ENCODE assay signal across 8 mouse cellular contexts in the genomic region with DNA sequence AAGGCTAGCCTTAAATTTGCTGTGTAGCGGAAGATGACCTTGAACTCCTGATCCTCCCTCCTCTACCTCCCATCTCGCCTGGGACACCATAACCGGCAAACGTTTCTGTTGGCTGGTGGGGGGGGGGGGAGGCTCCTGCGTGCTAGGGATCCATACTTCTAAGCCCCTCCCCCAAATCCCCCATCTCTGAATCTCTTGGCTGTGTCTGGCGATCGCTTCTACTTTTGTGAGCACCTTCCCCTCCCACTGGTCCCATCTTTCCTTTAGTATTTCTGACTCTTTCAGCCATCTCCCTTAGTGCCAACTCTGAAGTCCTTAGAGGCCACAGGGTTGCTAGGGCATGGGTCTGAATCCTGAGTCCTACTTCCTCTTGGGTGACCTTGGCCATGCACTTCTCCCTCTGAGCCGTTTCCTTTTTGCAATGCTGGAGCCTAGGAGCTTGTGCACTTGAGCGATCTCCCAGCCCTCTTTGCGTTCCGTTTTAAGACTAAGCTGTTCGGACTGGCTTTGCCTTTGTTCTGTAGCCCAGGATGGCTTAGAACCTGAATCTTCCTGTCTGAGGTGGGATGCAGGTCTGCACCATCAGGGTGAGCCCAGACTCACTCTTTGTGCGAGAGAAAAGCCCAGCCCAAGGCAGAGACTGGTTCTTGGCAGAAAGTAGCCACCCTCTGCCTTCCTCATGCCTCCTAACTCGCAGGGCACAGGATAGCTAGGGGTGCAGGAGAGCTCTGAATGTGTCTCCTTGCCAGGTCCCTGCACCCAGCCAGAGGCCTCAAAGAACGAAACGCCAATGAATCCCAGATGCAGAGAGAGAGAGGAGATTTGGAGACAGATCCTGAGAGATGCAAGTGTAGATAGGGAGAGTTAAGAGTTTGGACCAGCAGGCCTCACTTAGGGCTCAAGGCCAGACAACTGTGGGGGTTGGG. TPM values are rescaled to one million over a fixed set of nuclear protein-coding genes. Genes with fewer than 3 reads are reported as not detected.
DNase-seq lines count a peak whose midpoint lies in the region; ATAC-seq and TF ChIP-seq lines count a peak whose summit lies in the region.

No protein-coding gene starts in this region.

- H3K27ac ChIP-seq in forebrain, embryonic 11.5 days (ENCODE audit: low read depth, low read length), result no peak overlapping the region
- H3K27ac ChIP-seq in forebrain, embryonic 15.5 days (replicated peaks), result no peak overlapping the region
- peak overlapping the region; percentile 33 to 58 for H3K27ac ChIP-seq in heart, embryonic 14.5 days (replicated peaks in 1 of 2; ENCODE audit: control insufficient read depth in 1 of 2, insufficient read depth in 1 of 2, low read depth in 2 of 2, low read length in 2 of 2)
- H3K27ac ChIP-seq in liver, embryonic 13.5 days, result peak overlapping the region; percentile 84
- H3K27ac ChIP-seq in stomach, embryonic 14.5 days (ENCODE audit: low read length), result peak overlapping the region; percentile 91

- no peak for DNase-seq in forebrain, embryonic 11.5 days (ENCODE audit: low spot score)
- no peak for DNase-seq in liver, embryonic 13.5 days
- no peak for DNase-seq in cerebellum, postnatal 14 days
- DNase-seq in cerebellum, postnatal 25 days, result no peak

- WGBS in forebrain, embryonic 11.5 days, result 24% methylated on average over 16 of the region's 16 CpGs
- WGBS in forebrain, embryonic 15.5 days, result 25% methylated on average over 16 of the region's 16 CpGs
- 22% methylated on average over 16 of the region's 16 CpGs for WGBS in heart, embryonic 14.5 days
- WGBS in liver, embryonic 13.5 days (ENCODE audit: insufficient replicate concordance), result 12% methylated on average over 16 of the region's 16 CpGs
- 25% methylated on average over 16 of the region's 16 CpGs for WGBS in stomach, embryonic 14.5 days

- no peak for TF ChIP-seq CTCF in E14TG2a.4 (conservative IDR thresholded peaks at IDR 0.05; ENCODE audit: low read length)

- no peak overlapping the region for H3K4me3 ChIP-seq in forebrain, embryonic 11.5 days (ENCODE audit: low read depth, low read length)
- H3K4me3 ChIP-seq in forebrain, embryonic 15.5 days, result no peak overlapping the region
- peak overlapping the region; percentile 88 for H3K4me3 ChIP-seq in E14TG2a.4 (replicated peaks; ENCODE audit: low read length)
- H3K4me3 ChIP-seq in heart, embryonic 14.5 days (ENCODE audit: control insufficient read depth in 1 of 2, insufficient read depth in 1 of 2, low read depth in 1 of 2, low read length in 2 of 2), result no peak overlapping the region
- H3K4me3 ChIP-seq in liver, embryonic 13.5 days (replicated peaks), result peak overlapping the region; percentile 59; the same call in 1 of the 2 replicates
- no peak overlapping the region for H3K4me3 ChIP-seq in stomach, embryonic 14.5 days (ENCODE audit: low read depth, low read length)

- no peaks in the 10 kb centered on the region for H3K36me3 ChIP-seq in forebrain, embryonic 11.5 days (ENCODE audit: control insufficient read depth, insufficient read depth, low read length)
- H3K36me3 ChIP-seq in forebrain, embryonic 15.5 days, result no peaks in the 10 kb centered on the region
- H3K36me3 ChIP-seq in E14TG2a.4 (ENCODE audit: insufficient read depth, low read length), result peaks cover 22% of the 10 kb centered on the region
- no peaks in the 10 kb centered on the region for H3K36me3 ChIP-seq in heart, embryonic 14.5 days (ENCODE audit: control insufficient read depth, insufficient read depth, low read length)
- H3K36me3 ChIP-seq in liver, embryonic 13.5 days, result peaks cover 6% of the 10 kb centered on the region; the same call in 1 of the 2 replicates
- no peaks in the 10 kb centered on the region for H3K36me3 ChIP-seq in stomach, embryonic 14.5 days (ENCODE audit: control insufficient read depth, insufficient read depth, low read length)

- ATAC-seq in forebrain, embryonic 11.5 days (replicated peaks; ENCODE audit: low FRiP score), result no peak
- ATAC-seq in forebrain, embryonic 15.5 days (replicated peaks), result no peak
- ATAC-seq in heart, embryonic 14.5 days (ENCODE audit: insufficient number of reproducible peaks, insufficient read depth, low FRiP score, low read depth), result no peak
- peak; percentile 29 for ATAC-seq in liver, embryonic 13.5 days (ENCODE audit: low read depth)
- peak; percentile 28; the same call in 1 of the 2 replicates for ATAC-seq in stomach, embryonic 14.5 days (ENCODE audit: insufficient number of reproducible peaks, insufficient read depth, low FRiP score, low read depth)

- H3K9ac ChIP-seq in forebrain, embryonic 11.5 days (ENCODE audit: low read length), result no peak overlapping the region; the same call in 1 of the 2 replicates
- no peak overlapping the region for H3K9ac ChIP-seq in forebrain, embryonic 15.5 days (replicated peaks)
- no peak overlapping the region for H3K9ac ChIP-seq in heart, embryonic 14.5 days (ENCODE audit: low read length)
- H3K9ac ChIP-seq in liver, embryonic 13.5 days, result no peak overlapping the region
- no peak overlapping the region for H3K9ac ChIP-seq in stomach, embryonic 14.5 days (replicated peaks; ENCODE audit: low read depth, low read length)

- no peaks in the 10 kb centered on the region; the same call in 1 of the 2 replicates for H3K9me3 ChIP-seq in forebrain, embryonic 11.5 days (ENCODE audit: control insufficient read depth, low read length)
- H3K9me3 ChIP-seq in forebrain, embryonic 15.5 days, result 0 out of 2 replicates have a peak, but pooled peaks cover 3% of the 10 kb centered on the region
- no peaks in the 10 kb centered on the region for H3K9me3 ChIP-seq in E14TG2a.4 (ENCODE audit: low read length)
- no peaks in the 10 kb centered on the region for H3K9me3 ChIP-seq in heart, embryonic 14.5 days (ENCODE audit: control insufficient read depth, low read length)
- H3K9me3 ChIP-seq in liver, embryonic 13.5 days (replicated peaks), result 0 out of 2 replicates have a peak, but pooled peaks cover 3% of the 10 kb centered on the region
- no peaks in the 10 kb centered on the region; the same call in 1 of the 2 replicates for H3K9me3 ChIP-seq in stomach, embryonic 14.5 days (ENCODE audit: control insufficient read depth, low read depth, low read length)

- peaks cover 28% of the 10 kb centered on the region for H3K27me3 ChIP-seq in forebrain, embryonic 11.5 days (ENCODE audit: control insufficient read depth, insufficient read depth, low read length)
- H3K27me3 ChIP-seq in forebrain, embryonic 15.5 days, result peaks cover 43% of the 10 kb centered on the region
- no peaks in the 10 kb centered on the region for H3K27me3 ChIP-seq in E14TG2a.4 (ENCODE audit: insufficient read depth, low read length)
- peaks cover 22% of the 10 kb centered on the region for H3K27me3 ChIP-seq in heart, embryonic 14.5 days (ENCODE audit: control insufficient read depth, insufficient read depth, low read length)
- H3K27me3 ChIP-seq in liver, embryonic 13.5 days, result peaks cover 34% of the 10 kb centered on the region
- no peaks in the 10 kb centered on the region for H3K27me3 ChIP-seq in stomach, embryonic 14.5 days (ENCODE audit: control insufficient read depth, insufficient read depth, low read length)

- H3K4me1 ChIP-seq in forebrain, embryonic 11.5 days (replicated peaks; ENCODE audit: control insufficient read depth, insufficient read depth, low read length), result peaks cover 5% of the 10 kb centered on the region; the same call in 1 of the 2 replicates
- peaks cover 5% of the 10 kb centered on the region for H3K4me1 ChIP-seq in forebrain, embryonic 15.5 days
- peaks cover 78% of the 10 kb centered on the region for H3K4me1 ChIP-seq in E14TG2a.4 (replicated peaks; ENCODE audit: low read depth, low read length)
- H3K4me1 ChIP-seq in heart, embryonic 14.5 days (ENCODE audit: control insufficient read depth in 2 of 2, insufficient read depth in 2 of 2, low read length in 2 of 2), result peaks cover 13 to 27% of the 10 kb centered on the region in 2 experiments
- peaks cover 33% of the 10 kb centered on the region for H3K4me1 ChIP-seq in liver, embryonic 13.5 days (replicated peaks)
- peaks cover 30% of the 10 kb centered on the region for H3K4me1 ChIP-seq in stomach, embryonic 14.5 days (ENCODE audit: control insufficient read depth, insufficient read depth, low read length)

- peak overlapping the region; percentile 36; the same call in 1 of the 2 replicates for H3K4me2 ChIP-seq in forebrain, embryonic 11.5 days (ENCODE audit: low read depth, low read length, severe bottlenecking)
- H3K4me2 ChIP-seq in forebrain, embryonic 15.5 days (replicated peaks), result no peak overlapping the region
- H3K4me2 ChIP-seq in heart, embryonic 14.5 days (ENCODE audit: low read length), result peak overlapping the region; percentile 87
- peak overlapping the region; percentile 66 for H3K4me2 ChIP-seq in liver, embryonic 13.5 days
- peak overlapping the region; percentile 87 for H3K4me2 ChIP-seq in stomach, embryonic 14.5 days (replicated peaks; ENCODE audit: low read depth, low read length)

RNA-seq across cellular contexts. Expression of gene Bcl3, which starts 0.9 kb away (rescaled TPM):
- polyA plus RNA-seq in forebrain, embryonic 11.5 days (2014; fragmentation: Nextera tagmentation; extraction: Ambion mirVana), result 0.51 and 1.1 TPM in 2 replicates
- polyA plus RNA-seq in forebrain, embryonic 15.5 days (2015; fragmentation: Nextera tagmentation; extraction: Ambion mirVana), result 1.0 and 1.3 TPM in 2 replicates
- 1.7 and 2.0 TPM in 2 replicates for polyA plus RNA-seq in heart, embryonic 14.5 days (2014; fragmentation: Nextera tagmentation; extraction: Ambion mirVana)
- 3.0 and 3.9 TPM in 2 replicates for polyA plus RNA-seq in liver, embryonic 13.5 days (2015; fragmentation: Nextera tagmentation; extraction: Ambion mirVana)
- 10.7 and 11.5 TPM in 2 replicates for polyA plus RNA-seq in stomach, embryonic 14.5 days (2014; fragmentation: Nextera tagmentation; extraction: Ambion mirVana)

RNA-seq across cellular contexts. Expression of gene Cblc, which starts 26.9 kb away (rescaled TPM):
- 0.28 and 0.84 TPM in 2 replicates for polyA plus RNA-seq in forebrain, embryonic 11.5 days (2014; fragmentation: Nextera tagmentation; extraction: Ambion mirVana)
- polyA plus RNA-seq in forebrain, embryonic 15.5 days (2015; fragmentation: Nextera tagmentation; extraction: Ambion mirVana), result not detected in 2 replicates
- 0.53 TPM in 1 of 2 replicates, not detected in the other for polyA plus RNA-seq in heart, embryonic 14.5 days (2014; fragmentation: Nextera tagmentation; extraction: Ambion mirVana)
- polyA plus RNA-seq in liver, embryonic 13.5 days (2015; fragmentation: Nextera tagmentation; extraction: Ambion mirVana), result 1.2 and 1.3 TPM in 2 replicates
- polyA plus RNA-seq in stomach, embryonic 14.5 days (2014; fragmentation: Nextera tagmentation; extraction: Ambion mirVana), result 15.1 and 17.7 TPM in 2 replicates

RNA-seq across cellular contexts. Expression of gene Gm19345, which starts 28.3 kb away (rescaled TPM):
- not detected in 2 replicates for polyA plus RNA-seq in forebrain, embryonic 11.5 days (2014; fragmentation: Nextera tagmentation; extraction: Ambion mirVana)
- polyA plus RNA-seq in forebrain, embryonic 15.5 days (2015; fragmentation: Nextera tagmentation; extraction: Ambion mirVana), result 7.6 and 8.4 TPM in 2 replicates
- polyA plus RNA-seq in heart, embryonic 14.5 days (2014; fragmentation: Nextera tagmentation; extraction: Ambion mirVana), result not detected in 2 replicates
- polyA plus RNA-seq in liver, embryonic 13.5 days (2015; fragmentation: Nextera tagmentation; extraction: Ambion mirVana), result not detected in 2 replicates
- polyA plus RNA-seq in stomach, embryonic 14.5 days (2014; fragmentation: Nextera tagmentation; extraction: Ambion mirVana), result not detected in 2 replicates

RNA-seq across cellular contexts. Expression of gene Ceacam16, which starts 37.6 kb away (rescaled TPM):
- polyA plus RNA-seq in forebrain, embryonic 11.5 days (2014; fragmentation: Nextera tagmentation; extraction: Ambion mirVana), result 0.32 TPM in 1 of 2 replicates, not detected in the other
- 0.43 and 0.50 TPM in 2 replicates for polyA plus RNA-seq in forebrain, embryonic 15.5 days (2015; fragmentation: Nextera tagmentation; extraction: Ambion mirVana)
- not detected in 2 replicates for polyA plus RNA-seq in heart, embryonic 14.5 days (2014; fragmentation: Nextera tagmentation; extraction: Ambion mirVana)
- polyA plus RNA-seq in liver, embryonic 13.5 days (2015; fragmentation: Nextera tagmentation; extraction: Ambion mirVana), result not detected in 2 replicates
- polyA plus RNA-seq in stomach, embryonic 14.5 days (2014; fragmentation: Nextera tagmentation; extraction: Ambion mirVana), result not detected in 2 replicates

RNA-seq across cellular contexts. Expression of gene Bcam, which starts 52.7 kb away (rescaled TPM):
- 17.6 and 21.5 TPM in 2 replicates for polyA plus RNA-seq in forebrain, embryonic 11.5 days (2014; fragmentation: Nextera tagmentation; extraction: Ambion mirVana)
- polyA plus RNA-seq in forebrain, embryonic 15.5 days (2015; fragmentation: Nextera tagmentation; extraction: Ambion mirVana), result 6.8 TPM in 2 replicates
- 293 and 321 TPM in 2 replicates for polyA plus RNA-seq in heart, embryonic 14.5 days (2014; fragmentation: Nextera tagmentation; extraction: Ambion mirVana)
- polyA plus RNA-seq in liver, embryonic 13.5 days (2015; fragmentation: Nextera tagmentation; extraction: Ambion mirVana), result 7.2 and 7.9 TPM in 2 replicates
- polyA plus RNA-seq in stomach, embryonic 14.5 days (2014; fragmentation: Nextera tagmentation; extraction: Ambion mirVana), result 156 and 164 TPM in 2 replicates

Comparison
In these comparisons a context has a peak if more than half of its experiments do, and no peak if none do; other contexts are left out.
1. ATAC-seq: peak in liver, embryonic 13.5 days (single experiment) and stomach, embryonic 14.5 days (single experiment); none in forebrain, embryonic 11.5 days (single experiment), forebrain, embryonic 15.5 days (single experiment) and heart, embryonic 14.5 days (single experiment).
2. H3K27ac ChIP-seq: peak in heart, embryonic 14.5 days (2 of 2), liver, embryonic 13.5 days (single experiment) and stomach, embryonic 14.5 days (single experiment); none in forebrain, embryonic 11.5 days (single experiment) and forebrain, embryonic 15.5 days (single experiment).
3. H3K4me3 ChIP-seq: peak in E14TG2a.4 (single experiment) and liver, embryonic 13.5 days (single experiment); none in forebrain, embryonic 11.5 days (single experiment), forebrain, embryonic 15.5 days (single experiment), heart, embryonic 14.5 days (0 of 2) and stomach, embryonic 14.5 days (single experiment).